Mouse (Mus musculus) cerebellum, postnatal 36 days (tissue): ENCODE measurements around the gene Egln3.

Experiments
- DNase-seq, 2 experiments: peaks; one replicate each; pipeline ENCODE4 v3.0.0; 2021 to 2022; ENCODE audit warnings: mixed read lengths in 2 of 2

Egln3 gene

DNA sequence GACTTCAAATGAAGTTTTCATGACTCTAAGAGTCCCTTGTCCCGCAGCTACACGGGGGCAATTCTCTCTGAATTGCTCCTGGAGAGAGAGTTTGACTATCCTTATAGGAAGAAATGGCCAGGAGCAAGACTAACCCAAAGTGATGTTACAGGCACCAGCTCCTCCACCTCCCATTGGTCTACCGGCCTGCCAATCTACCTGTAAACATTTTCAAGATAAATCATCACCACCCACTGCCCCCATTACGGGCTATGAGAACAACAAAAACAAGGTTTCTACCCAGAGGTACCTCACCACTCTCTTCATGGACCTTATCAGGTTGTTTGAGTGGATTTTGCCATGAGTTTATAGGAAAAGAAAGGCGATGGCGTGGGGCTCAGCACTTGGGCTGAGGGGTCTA, 1.4 kb downstream of the Egln3 start:
- no peak for DNase-seq

DNA sequence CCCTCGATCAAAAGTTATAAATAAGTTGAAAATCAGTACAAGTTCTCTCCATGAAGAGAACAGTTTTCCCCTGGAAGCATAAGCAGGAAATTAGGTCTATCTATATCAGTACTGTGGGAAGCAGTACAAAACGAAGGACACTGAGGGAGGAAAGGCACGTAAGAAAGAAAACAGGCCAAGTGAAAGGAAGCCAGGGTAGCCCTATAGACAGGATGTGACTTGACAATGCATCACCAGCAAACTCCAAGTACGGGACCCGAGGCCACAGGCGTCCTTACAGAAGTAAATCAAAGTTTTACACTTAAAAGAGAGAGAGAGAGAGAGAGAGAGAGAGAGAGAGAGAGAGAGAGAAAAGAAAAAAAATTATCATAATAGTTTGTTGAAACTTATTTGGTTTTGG, 2.8 kb downstream of the Egln3 start:
- DNase-seq: no peak

DNA sequence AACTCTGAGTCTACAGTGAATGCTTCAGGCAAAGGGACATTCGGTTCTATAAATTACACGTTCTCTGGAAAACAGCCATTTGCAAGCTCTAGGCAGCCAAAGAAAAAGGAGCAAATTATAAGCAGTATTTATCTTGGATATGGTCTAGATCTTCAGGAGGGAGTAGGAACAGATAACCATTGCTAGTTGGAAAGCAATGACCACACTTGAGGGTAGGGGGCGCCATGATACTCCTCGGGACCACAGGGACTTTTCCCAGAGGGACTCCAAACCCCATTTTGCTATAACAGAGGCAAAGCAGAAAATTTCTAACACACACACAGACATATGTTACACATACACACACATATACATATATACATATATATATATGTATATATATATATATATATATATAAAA, 3.5 kb downstream of the Egln3 start:
- no peak for DNase-seq

DNA sequence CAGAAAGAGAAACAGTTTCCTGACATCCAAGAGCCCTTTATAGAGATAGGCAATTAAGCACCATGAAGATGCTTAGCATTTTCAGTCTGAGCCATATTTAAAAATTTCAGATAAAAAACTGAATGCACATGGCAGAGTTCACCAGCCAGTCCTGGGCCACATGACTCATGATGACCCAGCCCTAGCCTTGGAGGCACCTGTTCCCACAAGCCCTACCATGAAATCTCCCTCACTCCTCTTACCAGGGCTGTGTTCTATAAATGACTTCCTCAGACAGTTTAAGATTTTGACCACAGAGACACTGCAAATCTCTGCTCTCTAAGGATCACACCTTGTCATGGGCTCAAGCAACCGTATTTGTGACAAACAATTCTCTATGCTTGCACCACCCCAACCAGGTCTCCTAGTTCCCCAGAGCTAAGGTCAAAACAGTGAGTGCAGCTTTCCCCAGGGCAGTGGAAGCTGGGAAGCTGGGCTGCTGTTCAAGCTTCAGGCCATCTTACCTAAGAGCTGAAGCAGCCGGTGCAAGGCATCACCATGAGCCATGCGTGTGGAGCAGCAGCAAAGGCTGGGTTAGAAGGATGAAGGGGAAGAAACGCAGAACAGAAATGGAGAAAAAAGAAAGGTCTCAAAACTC, 5.3 kb downstream of the Egln3 start:
- DNase-seq: no peak

DNA sequence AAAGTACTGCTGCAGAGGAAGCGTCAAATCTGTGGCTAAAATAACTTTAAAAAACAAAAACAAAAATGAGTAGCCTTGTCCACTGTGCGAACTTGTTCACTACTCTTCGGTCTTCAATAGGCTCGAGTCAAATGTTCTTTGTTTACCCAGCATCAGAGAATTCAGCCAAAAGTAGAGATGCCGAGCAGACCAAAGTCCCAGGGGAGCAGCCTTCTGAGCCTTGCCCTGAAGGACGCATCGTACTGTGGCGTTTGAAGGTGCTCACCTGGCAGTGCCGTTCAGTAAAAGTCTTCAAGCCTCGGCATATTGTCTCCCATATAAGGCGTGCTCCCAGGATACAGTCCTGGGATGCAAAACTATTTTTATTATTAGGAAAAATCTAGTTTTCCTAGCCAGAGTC, 5.8 kb downstream of the Egln3 start:
- DNase-seq: no peak

DNA sequence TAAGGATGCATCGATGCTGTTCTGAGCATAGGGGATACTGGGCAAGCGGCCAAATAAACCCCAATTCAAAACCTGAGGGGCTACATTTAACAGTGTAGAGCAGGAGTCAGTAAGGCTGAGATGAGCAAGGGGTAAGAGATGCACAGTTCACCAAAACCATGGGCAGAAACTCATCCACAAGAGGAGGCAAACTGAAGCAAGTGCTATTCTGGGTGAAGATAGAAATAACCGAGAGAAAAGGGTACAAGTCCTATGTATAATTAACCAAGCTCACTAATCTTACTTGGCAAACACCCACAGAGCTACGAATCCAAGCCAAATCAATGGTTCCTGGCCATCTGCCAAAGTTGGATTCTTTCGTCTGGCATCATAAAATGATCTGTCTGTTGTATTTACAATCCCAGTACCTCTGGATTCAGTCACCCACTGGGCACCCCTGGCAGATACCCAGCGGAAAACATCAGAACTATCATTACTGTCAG, 6.3 kb downstream of the Egln3 start:
- no peak for DNase-seq

DNA sequence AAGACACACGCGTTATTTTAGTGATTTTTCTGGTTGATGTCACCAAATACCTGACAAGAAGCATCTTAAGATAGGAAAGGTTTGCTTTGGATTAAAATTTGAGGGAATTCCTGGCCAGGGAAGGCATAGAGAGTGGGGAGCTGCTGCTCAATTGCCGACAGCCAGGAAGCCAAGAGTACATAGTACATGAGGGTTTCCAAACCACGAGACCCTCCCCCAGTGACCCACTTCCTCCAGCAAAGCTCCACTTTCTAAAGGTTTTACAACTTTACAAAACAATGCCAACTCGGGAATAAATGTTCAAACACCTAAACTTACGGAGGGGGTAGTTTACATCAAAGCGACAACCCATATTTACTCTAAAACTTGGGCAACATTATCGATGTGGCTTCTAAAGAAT, 6.8 kb downstream of the Egln3 start:
- DNase-seq: no peak

DNA sequence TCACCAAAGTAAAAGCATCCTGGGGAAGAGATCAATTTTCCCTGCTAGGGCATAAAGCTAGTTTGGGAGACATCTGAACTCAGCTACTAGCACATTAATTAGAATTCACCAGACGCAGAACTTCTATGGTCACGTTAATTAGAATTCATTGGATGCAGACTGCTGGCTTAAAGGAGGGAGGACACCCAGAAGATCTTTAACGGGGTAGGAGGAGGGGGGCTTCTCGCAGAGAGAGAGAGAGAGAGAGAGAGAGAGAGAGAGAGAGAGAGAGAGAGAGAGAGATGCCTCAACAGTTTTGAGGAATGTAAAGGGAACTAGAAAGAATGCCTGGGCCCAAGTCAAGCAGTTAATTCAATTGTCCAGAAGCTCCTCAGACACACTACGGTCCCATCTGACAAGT, 9.5 kb downstream of the Egln3 start:
- DNase-seq: no peak

DNA sequence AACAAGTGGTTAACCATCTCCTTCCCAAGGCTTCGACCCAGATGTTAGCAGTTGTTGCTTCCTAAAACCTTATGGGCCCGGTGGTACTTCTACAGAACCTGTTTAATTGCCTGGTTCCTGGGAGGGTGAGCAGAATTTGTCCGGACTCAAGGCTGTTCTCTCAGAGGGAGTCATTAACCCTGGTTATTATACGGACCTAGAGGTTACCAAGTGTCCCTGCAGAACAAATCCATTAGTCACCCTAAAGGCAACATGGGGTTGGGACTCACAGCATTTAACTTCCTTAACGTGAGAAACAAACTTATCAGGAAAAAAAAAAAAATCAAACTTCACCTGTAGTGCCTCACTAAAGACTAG, 11.4 kb downstream of the Egln3 start:
- DNase-seq: no peak

DNA sequence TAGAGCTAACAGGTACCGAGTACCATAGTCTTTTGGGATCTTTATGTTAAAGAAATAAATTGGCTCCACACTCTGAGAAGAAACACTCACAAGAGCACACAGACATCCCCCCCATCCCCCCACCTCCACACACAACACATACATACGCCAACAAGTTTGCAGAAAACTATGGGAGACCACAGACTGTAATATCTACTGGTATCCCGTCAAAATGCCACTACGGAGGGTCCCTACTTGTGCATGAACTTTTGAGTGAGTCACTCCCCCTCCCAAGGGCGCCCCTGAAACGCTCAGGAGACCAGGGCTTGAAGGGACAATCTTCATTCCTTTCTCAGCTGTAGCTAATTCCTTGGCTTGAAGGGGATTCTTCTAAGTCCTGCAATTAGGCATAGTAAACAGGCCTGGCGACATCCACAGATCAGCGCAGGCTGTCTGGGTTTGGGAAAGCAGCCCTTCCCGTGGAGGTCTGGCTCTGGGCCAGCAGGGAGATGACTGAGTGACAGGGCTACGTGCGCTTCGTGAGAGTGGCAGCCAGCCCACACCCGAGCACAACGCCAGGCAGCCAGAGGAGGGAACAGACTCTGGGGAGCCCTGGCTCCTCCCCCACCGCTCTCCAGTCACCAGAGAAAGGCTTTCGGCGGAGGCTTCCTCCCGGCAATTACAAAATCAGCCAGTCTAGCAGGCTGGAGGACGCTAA, 11.9 kb downstream of the Egln3 start:
- DNase-seq: peak; percentile 64 to 67

DNA sequence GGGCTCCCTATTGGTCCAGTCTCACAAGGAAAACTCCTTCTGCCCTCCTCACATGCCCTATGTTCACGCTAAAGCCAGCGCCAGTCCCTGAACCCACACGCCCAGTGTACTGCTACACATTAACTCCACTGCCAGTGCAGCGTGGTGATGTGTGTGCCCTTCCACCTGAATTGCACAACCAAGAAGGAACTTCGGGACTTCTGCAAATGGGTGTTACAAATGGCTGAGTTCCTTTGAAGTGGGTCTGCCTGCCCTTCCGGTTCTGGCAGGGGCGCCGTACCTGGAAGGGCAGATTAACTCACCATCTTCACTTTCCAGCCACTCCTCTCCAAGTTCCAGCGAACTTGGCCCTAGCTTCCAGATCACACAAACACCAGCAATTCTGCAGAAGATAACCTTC, 12.5 kb downstream of the Egln3 start:
- no peak for DNase-seq

DNA sequence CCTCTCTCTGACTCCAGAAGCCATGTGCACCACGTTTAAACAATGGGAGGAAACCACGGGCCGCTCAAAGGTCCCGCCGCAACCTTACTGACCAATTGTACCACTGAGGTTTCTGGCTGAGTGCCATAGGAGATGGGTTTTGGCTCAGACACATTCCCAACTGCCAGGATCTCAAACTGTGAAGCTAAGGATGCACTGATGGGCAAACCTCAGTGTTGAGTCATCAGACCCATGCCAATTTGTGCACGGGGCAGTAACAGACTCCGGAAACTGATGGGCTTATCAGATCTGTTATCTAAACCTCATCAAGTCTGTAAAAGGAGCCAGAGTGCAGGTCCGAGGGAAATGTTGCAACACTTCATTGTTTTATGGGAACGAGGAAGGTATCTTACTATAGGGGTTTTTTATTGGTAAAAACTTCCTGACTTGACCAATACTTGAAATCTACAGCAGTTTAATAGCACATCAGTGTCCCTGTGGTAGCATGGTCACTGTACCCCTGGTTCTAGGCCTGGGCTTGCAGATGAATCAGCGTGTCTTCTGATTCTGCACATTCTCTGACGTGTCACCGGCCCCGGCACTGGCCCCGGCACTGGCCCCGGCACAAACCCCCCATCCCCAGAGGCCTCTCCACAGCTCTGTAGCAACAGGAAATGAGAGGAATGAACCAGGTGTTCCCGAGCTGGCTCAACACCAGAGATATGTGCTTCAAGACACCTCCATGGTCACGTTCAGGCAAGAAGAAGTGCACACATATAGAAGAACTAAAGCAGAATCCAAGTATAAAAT, 15.7 kb downstream of the Egln3 start:
- DNase-seq: no peak

DNA sequence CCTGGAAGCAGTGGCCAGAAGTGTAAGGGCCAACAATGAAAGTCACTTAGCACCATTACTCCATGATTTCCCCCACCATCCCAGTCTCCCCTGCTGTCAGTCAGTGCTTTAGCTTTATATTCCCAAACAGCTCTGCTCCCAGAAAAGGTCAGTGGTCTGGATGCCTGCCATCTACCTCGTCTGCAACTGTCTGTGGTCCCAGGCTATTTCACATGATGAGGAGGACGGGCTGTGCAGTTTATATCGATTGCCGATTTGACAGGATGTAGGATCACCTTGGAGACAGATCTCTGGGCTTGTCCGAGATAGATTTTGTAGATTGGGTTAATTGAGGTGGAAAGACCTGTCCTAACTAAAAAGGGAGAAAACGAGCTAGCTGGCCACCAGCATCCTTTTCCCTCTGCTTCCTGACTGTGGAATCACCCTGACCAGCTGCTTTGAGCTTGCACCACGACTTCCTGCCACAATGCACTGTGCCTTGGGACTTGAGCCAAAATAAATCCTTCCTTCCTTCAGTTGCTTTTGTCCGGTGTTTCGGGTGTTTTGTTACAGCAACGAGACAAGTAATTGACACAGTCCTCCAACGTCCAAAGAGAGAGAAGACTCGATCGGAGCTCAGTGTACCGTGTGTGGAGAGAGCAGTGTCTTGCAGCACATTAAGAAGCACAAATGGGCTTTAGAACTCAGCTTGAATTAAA, 16.6 kb downstream of the Egln3 start:
- DNase-seq: no peak

DNA sequence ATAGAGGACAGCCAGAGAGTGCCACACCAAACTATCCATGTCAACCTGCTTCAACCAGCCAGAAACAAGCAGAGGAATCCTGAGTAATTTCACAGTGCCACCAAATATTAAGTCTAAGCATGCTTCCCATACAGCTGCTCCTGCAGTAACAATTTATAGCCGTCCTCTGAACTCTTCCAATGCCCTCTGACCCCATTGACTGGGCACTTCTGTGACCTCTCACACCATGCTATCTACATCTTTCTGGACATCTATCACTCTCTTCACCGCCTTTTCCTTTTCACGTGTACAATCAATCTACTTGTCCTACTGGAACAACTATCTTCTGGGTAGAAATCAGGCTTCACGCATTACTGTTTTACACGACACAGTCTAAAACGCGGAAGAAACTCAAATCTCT, 19.4 kb downstream of the Egln3 start:
- no peak for DNase-seq

DNA sequence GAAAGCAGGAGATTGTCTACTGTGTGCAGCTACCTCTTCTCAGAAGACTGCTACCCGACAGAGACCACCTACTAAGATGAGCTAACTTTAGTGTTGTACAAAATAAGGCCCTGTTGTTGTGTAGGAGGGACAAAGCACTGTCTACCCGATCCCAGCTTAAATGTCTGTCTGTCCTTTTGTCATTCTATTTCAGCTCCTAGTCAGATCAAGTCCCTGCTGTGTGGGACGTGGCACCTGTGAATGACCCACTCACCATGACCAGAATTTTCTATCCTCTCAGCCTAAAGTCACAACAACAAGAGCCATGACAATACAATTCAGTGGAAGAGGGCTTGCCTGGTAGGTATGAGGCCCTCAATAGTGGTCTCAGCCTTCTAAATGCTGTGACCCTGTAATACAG, 25.3 kb downstream of the Egln3 start:
- no peak for DNase-seq

DNA sequence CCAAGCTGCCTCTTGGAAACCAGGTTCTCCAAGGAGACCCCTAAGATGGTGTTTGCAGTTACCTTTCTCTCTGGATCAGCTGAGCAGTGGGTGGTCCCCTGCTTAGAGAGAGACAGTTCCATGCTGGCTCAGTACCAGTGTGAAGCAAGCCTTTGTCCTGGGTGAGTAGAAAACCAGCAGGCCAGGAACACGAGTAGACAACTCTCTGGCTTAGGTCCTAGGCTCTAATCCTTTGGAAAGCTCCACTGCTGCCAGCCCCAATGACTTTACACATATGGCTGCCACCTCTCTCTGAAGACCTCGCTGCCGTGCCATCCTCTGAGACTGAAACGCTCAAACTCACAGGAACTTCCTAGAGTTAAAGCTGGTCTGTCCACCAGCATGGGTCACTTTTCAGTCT, 34.9 kb downstream of the Egln3 start:
- no peak for DNase-seq

DNA sequence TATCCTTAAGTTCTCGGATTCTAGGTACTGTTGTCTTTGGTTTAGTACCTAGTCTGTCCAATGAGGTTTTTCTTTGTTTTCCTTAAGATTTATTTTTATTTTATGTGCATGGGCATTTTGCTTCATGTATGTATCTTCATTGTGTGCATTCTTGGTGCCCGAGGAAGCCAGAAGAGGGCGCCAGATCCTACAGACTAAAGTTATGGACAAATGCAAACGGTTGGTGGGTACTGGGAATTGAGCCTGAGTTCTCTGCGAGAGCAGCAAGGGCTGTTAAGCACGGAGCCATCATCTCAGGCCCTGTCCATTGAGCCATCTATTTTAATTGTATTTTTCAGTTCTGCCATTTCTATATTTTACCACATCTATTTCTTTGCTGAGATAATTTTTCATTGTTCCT, 35.9 kb downstream of the Egln3 start:
- DNase-seq: no peak

DNA sequence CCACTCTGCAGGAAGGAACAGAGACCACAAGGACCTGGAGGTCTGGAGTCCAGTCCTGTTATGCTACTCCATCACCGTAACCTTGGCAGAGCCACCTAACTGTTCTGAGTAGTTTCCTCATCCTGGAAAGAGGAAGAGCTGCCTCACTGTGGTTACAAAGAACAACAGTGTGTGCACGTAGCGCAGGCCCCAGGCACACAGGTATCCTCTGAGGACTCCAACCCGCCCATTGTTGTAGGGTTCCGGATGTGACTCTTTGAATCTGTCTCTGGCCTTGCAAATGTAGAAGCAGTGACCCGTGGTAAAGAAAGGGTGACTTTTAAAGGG, 39.0 kb downstream of the Egln3 start:
- DNase-seq: no peak

DNA sequence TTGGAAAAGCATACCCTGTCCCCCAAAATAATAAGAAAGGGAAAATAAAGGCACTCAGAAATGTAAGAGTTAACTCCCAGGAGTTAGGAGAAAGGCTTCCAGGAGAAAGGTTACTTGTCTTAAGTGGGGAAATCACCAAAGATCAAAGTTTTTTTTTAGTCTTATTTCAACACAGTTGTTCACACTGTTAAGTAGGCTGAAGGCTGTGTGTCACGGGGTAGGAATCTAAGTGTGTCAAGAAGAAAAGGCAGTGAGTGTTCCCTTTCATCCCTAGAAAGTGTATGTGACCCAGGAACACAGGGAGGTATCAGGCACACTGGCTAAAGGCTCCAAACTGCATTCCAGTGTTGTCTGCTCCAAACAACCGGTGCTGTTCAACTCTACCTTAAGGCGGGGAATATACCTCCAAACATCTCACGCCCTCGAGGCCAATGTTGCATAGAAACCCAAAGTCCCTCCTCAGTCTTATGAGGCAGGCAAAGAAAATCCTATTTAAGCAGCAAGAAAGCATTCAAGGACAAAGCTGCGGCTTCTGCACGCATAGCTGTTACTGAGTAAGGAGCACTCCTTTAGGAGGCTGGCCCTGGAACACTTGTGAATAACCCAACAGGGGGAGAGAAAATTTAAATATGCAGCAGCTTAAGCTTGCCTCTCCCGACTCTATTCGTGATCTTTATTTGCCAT, 39.5 kb downstream of the Egln3 start:
- no peak for DNase-seq

DNA sequence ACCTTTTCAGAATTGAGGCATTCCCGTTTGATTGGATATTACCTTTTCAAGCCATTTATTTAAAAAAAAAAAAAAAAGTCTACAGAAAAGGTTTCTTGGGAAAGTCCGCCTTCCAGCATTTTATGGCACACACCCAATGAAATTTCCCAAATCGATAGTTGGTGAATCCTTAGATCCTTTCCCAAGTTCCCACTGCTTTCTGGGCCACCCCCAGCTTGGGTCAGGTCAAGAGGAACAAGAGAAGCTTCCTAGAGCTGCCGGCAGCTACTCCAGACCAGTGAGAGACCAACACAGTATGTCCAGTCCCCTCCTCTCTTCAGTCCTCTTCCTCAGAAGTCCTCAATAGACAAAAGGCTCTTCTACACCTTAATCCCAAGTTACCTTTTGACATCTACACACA, 40.5 kb downstream of the Egln3 start:
- DNase-seq: no peak

DNA sequence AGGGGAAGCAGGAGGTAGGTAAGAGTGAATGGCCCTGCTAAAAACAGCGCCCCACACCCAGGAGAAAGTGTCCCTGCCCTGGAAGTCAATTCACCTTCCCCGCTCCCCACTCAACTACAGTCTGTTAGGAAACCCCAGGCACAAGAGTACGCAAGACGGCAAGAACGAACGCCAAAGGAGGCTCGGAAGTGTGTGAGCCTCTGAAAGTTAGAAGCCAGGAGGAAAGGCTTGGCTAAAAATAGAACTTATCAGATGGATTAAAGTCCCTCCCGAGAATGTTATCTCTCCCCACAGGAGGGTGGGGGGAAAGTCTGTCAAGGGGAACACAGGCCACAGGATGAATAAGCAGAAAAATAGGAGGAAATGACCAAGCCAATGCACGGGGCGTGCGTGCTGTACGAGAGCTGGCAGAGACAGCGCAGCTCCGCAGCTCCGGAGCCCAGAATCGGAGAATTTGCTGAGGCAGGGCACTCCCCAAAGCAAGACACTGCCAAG, 41.0 kb downstream of the Egln3 start:
- DNase-seq: no peak

DNA sequence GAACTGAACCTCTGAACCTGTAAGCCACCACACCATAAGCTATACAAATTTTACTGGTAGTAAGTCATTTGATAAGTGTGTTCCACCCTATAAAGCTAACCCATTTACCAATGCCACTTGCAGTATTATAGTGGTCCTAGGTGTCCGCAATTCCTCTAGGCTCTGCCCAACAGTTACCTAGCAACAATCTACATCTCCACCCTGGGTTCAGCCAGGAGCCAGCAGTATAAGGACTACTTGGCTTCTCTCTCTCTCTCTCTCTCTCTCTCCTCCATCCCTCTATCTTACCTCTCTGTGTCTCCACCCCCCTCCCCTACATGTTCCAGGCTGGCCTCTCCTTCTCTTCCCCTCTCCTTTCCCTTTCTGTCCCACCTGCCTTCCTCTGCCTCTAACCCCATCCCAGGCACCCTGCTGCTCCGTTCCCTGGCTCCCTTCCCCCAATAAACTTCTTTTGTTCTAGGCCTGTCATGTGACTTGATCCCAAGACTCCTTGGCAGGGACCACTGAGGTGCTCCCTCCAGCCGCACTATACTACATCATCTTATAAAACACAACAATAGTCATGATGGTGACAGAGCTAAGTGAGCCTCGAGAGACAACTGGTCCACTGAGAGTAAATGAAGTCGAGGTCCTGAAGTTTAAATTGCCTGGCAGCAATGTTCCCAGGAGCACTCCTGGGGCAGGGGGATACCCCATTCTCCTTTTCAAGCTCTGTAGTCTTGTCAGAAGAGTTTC, 42.0 kb downstream of the Egln3 start:
- DNase-seq: no peak
